Mouse (Mus musculus): ENCODE results near the gene Igf1r. TPM values are rescaled to one million over a fixed set of nuclear protein-coding genes. Genes with fewer than 3 reads are reported as not detected.

Igf1r gene
- polyA plus RNA-seq, 1 experiment from 2014 or later: 28.5 TPM

DNA sequence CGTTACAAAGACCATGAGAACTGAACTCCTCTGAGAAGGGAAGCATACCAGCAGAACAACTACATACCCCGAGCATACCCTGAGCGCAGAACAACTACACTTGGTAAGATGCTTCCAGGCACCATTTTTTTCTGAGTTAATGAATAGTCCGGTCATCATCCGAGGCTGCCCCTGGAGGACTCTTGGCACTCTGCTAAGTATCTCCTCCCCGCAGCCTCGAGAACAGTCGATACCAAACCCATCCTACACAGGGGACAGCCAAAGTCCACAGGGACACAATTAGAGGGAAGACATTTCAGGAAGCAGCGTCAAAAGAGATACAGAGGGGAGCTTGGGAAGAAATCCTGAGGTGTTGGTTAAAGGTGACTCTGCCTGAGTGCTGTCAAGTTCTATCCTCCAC is 288.6 kb downstream of the Igf1r start:
- WGBS: 76% methylated on average over 9 of the region's 9 CpGs

DNA sequence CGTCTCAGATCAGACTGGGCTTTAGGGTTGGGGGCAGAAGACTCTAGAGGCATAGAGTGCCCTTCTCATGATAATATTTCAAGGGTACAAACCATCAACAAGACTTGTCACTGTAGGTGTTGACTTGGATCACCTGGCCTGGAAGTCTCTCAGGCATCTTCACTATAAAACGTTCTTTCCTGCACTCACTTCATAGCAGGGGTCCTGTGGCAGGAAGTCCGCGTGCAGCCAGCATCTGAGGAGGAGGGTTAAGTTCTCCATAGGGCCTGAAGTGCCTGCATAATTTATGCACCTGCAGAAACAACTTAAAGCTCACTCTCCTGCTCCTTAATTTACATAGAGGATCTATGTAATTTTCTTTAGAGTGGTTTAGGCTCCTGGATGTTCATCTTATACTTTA is 293.1 kb downstream of the Igf1r start:
- H3K27ac ChIP-seq (ENCODE audit: low read depth, low read length): no peak overlapping the region
- H3K9ac ChIP-seq (replicated peaks; ENCODE audit: low read depth, low read length): no peak overlapping the region
- no peak overlapping the region for H3K4me2 ChIP-seq (ENCODE audit: low read depth, low read length)
- H3K4me3 ChIP-seq (ENCODE audit: low read depth, low read length): no peak overlapping the region
- WGBS: 48% methylated on average over 4 of the region's 4 CpGs
- H3K27me3 ChIP-seq (ENCODE audit: control insufficient read depth, insufficient read depth, low read length): no peaks in the 10 kb centered on the region
- H3K36me3 ChIP-seq (ENCODE audit: control insufficient read depth, insufficient read depth, low read length): no peaks in the 10 kb centered on the region
- no peak for ATAC-seq (ENCODE audit: low read depth)
- no peaks in the 10 kb centered on the region for H3K4me1 ChIP-seq (ENCODE audit: control insufficient read depth, insufficient read depth, low read length)
- H3K9me3 ChIP-seq (ENCODE audit: control insufficient read depth, low read length): no peaks in the 10 kb centered on the region

More for the DNA sequence above, 288.6 kb downstream of the Igf1r start:
- Histone ChIP-seq H3K27me3 (ENCODE audit: control insufficient read depth, insufficient read depth, low read length) (no peaks in the 10 kb centered on the region), H3K4me2 (ENCODE audit: low read depth, low read length) (no peak overlapping the region), H3K4me3 (ENCODE audit: low read depth, low read length) (no peak overlapping the region), H3K4me1 (ENCODE audit: control insufficient read depth, insufficient read depth, low read length) (no peaks in the 10 kb centered on the region), H3K27ac (ENCODE audit: low read depth, low read length) (no peak overlapping the region), H3K9me3 (ENCODE audit: control insufficient read depth, low read length) (no peaks in the 10 kb centered on the region), H3K36me3 (ENCODE audit: control insufficient read depth, insufficient read depth, low read length) (no peaks in the 10 kb centered on the region), H3K9ac (replicated peaks; ENCODE audit: low read depth, low read length) (no peak overlapping the region)
- no peak for ATAC-seq (ENCODE audit: low read depth)

DNA sequence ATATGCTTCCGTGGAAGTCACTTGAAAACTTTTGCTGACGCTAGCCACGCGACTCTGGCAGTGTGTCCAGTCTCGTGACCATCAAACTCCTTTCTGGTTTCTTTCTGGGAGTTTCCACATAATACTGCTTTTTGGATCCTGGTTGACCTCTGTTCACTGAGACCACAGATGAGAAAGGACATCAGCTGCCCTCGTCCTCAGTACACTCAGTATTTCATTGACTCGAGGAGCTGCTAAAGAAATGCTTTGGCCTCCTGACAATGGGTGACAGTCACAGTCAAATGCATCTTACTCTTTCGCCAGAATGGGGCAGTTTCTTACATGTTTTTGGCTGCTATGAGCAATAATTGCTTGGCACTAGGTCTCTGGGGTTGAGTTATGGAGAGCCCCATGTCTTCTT is 293.6 kb downstream of the Igf1r start:
- Histone ChIP-seq H3K9me3 (ENCODE audit: control insufficient read depth, low read length) (no peaks in the 10 kb centered on the region), H3K4me3 (ENCODE audit: low read depth, low read length) (no peak overlapping the region)
- whole genome bisulfite sequencing: 77% methylated on average over 8 of the region's 8 CpGs

GRCm38 (mm10) chr7:68250411-68250810 is 297.8 kb downstream of the Igf1r start:
- ATAC-seq (ENCODE audit: low read depth): no peak
- WGBS: 88% methylated on average over 1 of the region's 1 CpGs

More for the DNA sequence above, 293.6 kb downstream of the Igf1r start:
- H3K27ac ChIP-seq (ENCODE audit: low read depth, low read length): no peak overlapping the region
- no peak overlapping the region for H3K4me2 ChIP-seq (ENCODE audit: low read depth, low read length)
- no peak overlapping the region for H3K9ac ChIP-seq (replicated peaks; ENCODE audit: low read depth, low read length)
- H3K36me3 ChIP-seq (ENCODE audit: control insufficient read depth, insufficient read depth, low read length): no peaks in the 10 kb centered on the region
- no peaks in the 10 kb centered on the region for H3K4me1 ChIP-seq (ENCODE audit: control insufficient read depth, insufficient read depth, low read length)
- no peaks in the 10 kb centered on the region for H3K27me3 ChIP-seq (ENCODE audit: control insufficient read depth, insufficient read depth, low read length)
- no peak for ATAC-seq (ENCODE audit: low read depth)

GRCm38 (mm10) chr7:68250902-68251301 is 298.3 kb downstream of the Igf1r start:
- Histone ChIP-seq H3K9me3 (ENCODE audit: control insufficient read depth, low read length) (no peaks in the 10 kb centered on the region), H3K4me2 (ENCODE audit: low read depth, low read length) (no peak overlapping the region), H3K36me3 (ENCODE audit: control insufficient read depth, insufficient read depth, low read length) (no peaks in the 10 kb centered on the region), H3K9ac (replicated peaks; ENCODE audit: low read depth, low read length) (no peak overlapping the region), H3K4me1 (ENCODE audit: control insufficient read depth, insufficient read depth, low read length) (no peaks in the 10 kb centered on the region), H3K4me3 (ENCODE audit: low read depth, low read length) (no peak overlapping the region), H3K27ac (ENCODE audit: low read depth, low read length) (no peak overlapping the region), H3K27me3 (ENCODE audit: control insufficient read depth, insufficient read depth, low read length) (no peaks in the 10 kb centered on the region)
- 83% methylated on average over 3 of the region's 3 CpGs for WGBS
- no peak for ATAC-seq (ENCODE audit: low read depth)

More at GRCm38 (mm10) chr7:68250411-68250810, 297.8 kb downstream of the Igf1r start:
- Histone ChIP-seq H3K27ac (ENCODE audit: low read depth, low read length) (no peak overlapping the region), H3K4me3 (ENCODE audit: low read depth, low read length) (no peak overlapping the region), H3K4me2 (ENCODE audit: low read depth, low read length) (no peak overlapping the region), H3K4me1 (ENCODE audit: control insufficient read depth, insufficient read depth, low read length) (no peaks in the 10 kb centered on the region), H3K27me3 (ENCODE audit: control insufficient read depth, insufficient read depth, low read length) (no peaks in the 10 kb centered on the region), H3K36me3 (ENCODE audit: control insufficient read depth, insufficient read depth, low read length) (no peaks in the 10 kb centered on the region), H3K9me3 (ENCODE audit: control insufficient read depth, low read length) (no peaks in the 10 kb centered on the region), H3K9ac (replicated peaks; ENCODE audit: low read depth, low read length) (no peak overlapping the region)

DNA sequence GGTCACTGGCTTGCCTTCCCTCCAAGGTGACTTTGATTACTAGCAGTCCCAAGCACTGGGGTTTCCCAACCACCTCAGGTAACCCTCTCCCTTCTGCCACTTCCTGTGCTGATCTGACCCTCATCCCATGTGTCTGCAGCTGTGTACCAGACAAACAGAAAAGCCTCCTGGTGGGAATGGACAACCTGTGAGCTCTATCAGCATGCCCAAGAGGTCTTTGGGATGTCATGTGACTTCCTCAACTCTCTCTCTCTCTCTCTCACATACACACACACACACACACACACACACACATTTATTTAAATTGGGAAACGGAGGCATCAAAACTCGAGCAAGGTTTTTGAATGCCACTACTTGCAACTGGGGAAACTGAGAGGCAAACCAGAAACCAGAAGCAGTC is 305.1 kb downstream of the Igf1r start:
- no peaks in the 10 kb centered on the region for H3K9me3 ChIP-seq (ENCODE audit: control insufficient read depth, low read length)
- no peak overlapping the region for H3K27ac ChIP-seq (ENCODE audit: low read depth, low read length)
- no peak overlapping the region for H3K4me2 ChIP-seq (ENCODE audit: low read depth, low read length)
- H3K27me3 ChIP-seq (ENCODE audit: control insufficient read depth, insufficient read depth, low read length): no peaks in the 10 kb centered on the region
- no peak for ATAC-seq (ENCODE audit: low read depth)
- no peak overlapping the region for H3K4me3 ChIP-seq (ENCODE audit: low read depth, low read length)
- 63% methylated on average over 2 of the region's 2 CpGs for WGBS
- H3K9ac ChIP-seq (replicated peaks; ENCODE audit: low read depth, low read length): no peak overlapping the region
- no peaks in the 10 kb centered on the region for H3K4me1 ChIP-seq (ENCODE audit: control insufficient read depth, insufficient read depth, low read length)
- H3K36me3 ChIP-seq (ENCODE audit: control insufficient read depth, insufficient read depth, low read length): no peaks in the 10 kb centered on the region

- no peaks in the 10 kb centered on the region for H3K9me3 ChIP-seq (ENCODE audit: control insufficient read depth, low read length)
- no peak overlapping the region for H3K4me2 ChIP-seq (ENCODE audit: low read depth, low read length)
- no peaks in the 10 kb centered on the region for H3K27me3 ChIP-seq (ENCODE audit: control insufficient read depth, insufficient read depth, low read length)
- WGBS: 86% methylated on average over 17 of the region's 17 CpGs
- no peak overlapping the region for H3K9ac ChIP-seq (replicated peaks; ENCODE audit: low read depth, low read length)
- no peak overlapping the region for H3K27ac ChIP-seq (ENCODE audit: low read depth, low read length)
- no peaks in the 10 kb centered on the region for H3K4me1 ChIP-seq (ENCODE audit: control insufficient read depth, insufficient read depth, low read length)
- H3K36me3 ChIP-seq (ENCODE audit: control insufficient read depth, insufficient read depth, low read length): no peaks in the 10 kb centered on the region
- ATAC-seq (ENCODE audit: low read depth): no peak
- no peak overlapping the region for H3K4me3 ChIP-seq (ENCODE audit: low read depth, low read length)
Observed at GRCm38 (mm10) chr7:68258326-68259150, 305.9 kb downstream of the Igf1r start.

DNA sequence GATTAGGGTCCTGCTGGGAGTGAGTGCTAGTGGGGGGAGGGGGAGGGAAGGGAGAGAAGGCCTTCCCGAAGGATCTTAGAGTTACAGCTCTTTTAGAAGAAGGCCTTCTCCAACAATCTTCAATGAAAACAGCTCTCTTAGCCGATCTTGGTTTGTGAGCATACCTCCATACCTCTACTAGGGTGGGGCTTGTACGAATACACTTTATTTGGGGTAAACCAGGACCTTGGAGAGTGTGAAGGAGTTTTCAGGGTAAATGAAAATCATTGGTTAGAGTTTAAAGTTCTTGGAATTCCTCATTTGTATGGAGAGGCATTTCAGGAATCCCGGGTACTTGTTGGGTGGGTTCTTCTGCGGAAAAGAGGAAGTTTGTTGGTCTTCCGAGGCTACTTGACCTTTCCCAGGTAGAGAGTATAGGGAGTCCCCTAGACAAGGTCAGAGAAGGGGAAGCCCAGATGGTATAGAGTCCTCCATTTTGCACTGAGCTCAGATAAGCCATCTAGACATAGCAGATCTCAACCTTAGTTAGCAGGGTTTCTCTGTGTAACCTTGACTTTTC is 307.0 kb downstream of the Igf1r start:
- WGBS: 92% methylated on average over 6 of the region's 6 CpGs

GRCm38 (mm10) chr7:68262612-68263200 is 310.1 kb downstream of the Igf1r start:
- no peaks in the 10 kb centered on the region for H3K36me3 ChIP-seq (ENCODE audit: control insufficient read depth, insufficient read depth, low read length)
- peaks cover 8% of the 10 kb centered on the region; the same call in 1 of the 2 replicates for H3K4me1 ChIP-seq (ENCODE audit: control insufficient read depth, insufficient read depth, low read length)
- H3K4me3 ChIP-seq (ENCODE audit: low read depth, low read length): no peak overlapping the region
- H3K27me3 ChIP-seq (ENCODE audit: control insufficient read depth, insufficient read depth, low read length): no peaks in the 10 kb centered on the region
- H3K4me2 ChIP-seq (ENCODE audit: low read depth, low read length): no peak overlapping the region
- H3K27ac ChIP-seq (ENCODE audit: low read depth, low read length): no peak overlapping the region
- H3K9me3 ChIP-seq (ENCODE audit: control insufficient read depth, low read length): no peaks in the 10 kb centered on the region
- ATAC-seq (ENCODE audit: low read depth): no peak
- no peak overlapping the region for H3K9ac ChIP-seq (replicated peaks; ENCODE audit: low read depth, low read length)
- 44% methylated on average over 8 of the region's 8 CpGs for WGBS

More for the DNA sequence above, 307.0 kb downstream of the Igf1r start:
- Histone ChIP-seq H3K9me3 (ENCODE audit: control insufficient read depth, low read length) (no peaks in the 10 kb centered on the region), H3K4me1 (ENCODE audit: control insufficient read depth, insufficient read depth, low read length) (peaks cover 7% of the 10 kb centered on the region; the same call in 1 of the 2 replicates), H3K9ac (replicated peaks; ENCODE audit: low read depth, low read length) (no peak overlapping the region), H3K27ac (ENCODE audit: low read depth, low read length) (no peak overlapping the region), H3K4me3 (ENCODE audit: low read depth, low read length) (no peak overlapping the region), H3K27me3 (ENCODE audit: control insufficient read depth, insufficient read depth, low read length) (no peaks in the 10 kb centered on the region), H3K4me2 (ENCODE audit: low read depth, low read length) (no peak overlapping the region), H3K36me3 (ENCODE audit: control insufficient read depth, insufficient read depth, low read length) (no peaks in the 10 kb centered on the region)
- ATAC-seq (ENCODE audit: low read depth): no peak

Measured in neural tube, embryonic 14.5 days (tissue).